Mouse (Mus musculus): Measurements from ENCODE around the gene Ubl3. TPM values are rescaled to one million over a fixed set of nuclear protein-coding genes. Genes with fewer than 3 reads are reported as not detected.

The Ubl3 gene
- polyA plus RNA-seq, 1 experiment from 2014 or later = 52.7 TPM

- DNase-seq (ENCODE audit: low spot score) = no peak
- no peaks in the 10 kb centered on the region for H3K27me3 ChIP-seq (ENCODE audit: low read depth, poor library complexity, severe bottlenecking)
- no peaks in the 10 kb centered on the region for H3K4me1 ChIP-seq
- H3K4me3 ChIP-seq = no peak overlapping the region
- no peaks in the 10 kb centered on the region for H3K9me3 ChIP-seq (replicated peaks)
- no peak overlapping the region for H3K27ac ChIP-seq (replicated peaks)
- 87% methylated on average over 7 of the region's 7 CpGs for WGBS
- peaks cover 59% of the 10 kb centered on the region for H3K36me3 ChIP-seq
Measured at GRCm38 (mm10) chr5:148509731-148510130, 42.9 kb downstream of the Ubl3 start.

GRCm38 (mm10) chr5:148508901-148509604 lies 43.5 kb downstream of the Ubl3 start:
- H3K4me3 ChIP-seq = no peak overlapping the region
- H3K27ac ChIP-seq (replicated peaks) = no peak overlapping the region
- H3K36me3 ChIP-seq = peaks cover 60% of the 10 kb centered on the region
- DNase-seq (ENCODE audit: low spot score) = no peak
- 91% methylated on average over 11 of the region's 11 CpGs for WGBS
- H3K27me3 ChIP-seq (ENCODE audit: low read depth, poor library complexity, severe bottlenecking) = no peaks in the 10 kb centered on the region
- no peaks in the 10 kb centered on the region for H3K9me3 ChIP-seq (replicated peaks)
- no peaks in the 10 kb centered on the region for H3K4me1 ChIP-seq

GRCm38 (mm10) chr5:148505381-148505780 lies 47.2 kb downstream of the Ubl3 start:
- Histone ChIP-seq H3K4me3 (no peak overlapping the region), H3K36me3 (peaks cover 50% of the 10 kb centered on the region), H3K27ac (replicated peaks) (no peak overlapping the region), H3K27me3 (ENCODE audit: low read depth, poor library complexity, severe bottlenecking) (no peaks in the 10 kb centered on the region), H3K9me3 (replicated peaks) (no peaks in the 10 kb centered on the region), H3K4me1 (no peaks in the 10 kb centered on the region)
- 94% methylated on average over 17 of the region's 17 CpGs for WGBS
- DNase-seq (ENCODE audit: low spot score) = no peak

GRCm38 (mm10) chr5:148502237-148502636 lies 50.4 kb downstream of the Ubl3 start:
- Histone ChIP-seq H3K27ac (replicated peaks) (no peak overlapping the region), H3K36me3 (peaks cover 25% of the 10 kb centered on the region), H3K27me3 (ENCODE audit: low read depth, poor library complexity, severe bottlenecking) (no peaks in the 10 kb centered on the region), H3K4me3 (no peak overlapping the region), H3K9me3 (replicated peaks) (no peaks in the 10 kb centered on the region; the same call in 1 of the 2 replicates), H3K4me1 (no peaks in the 10 kb centered on the region)
- no peak for DNase-seq (ENCODE audit: low spot score)
- WGBS = 95% methylated on average over 6 of the region's 6 CpGs

GRCm38 (mm10) chr5:148501228-148501957 lies 51.2 kb downstream of the Ubl3 start:
- H3K27me3 ChIP-seq (ENCODE audit: low read depth, poor library complexity, severe bottlenecking) = no peaks in the 10 kb centered on the region
- 93% methylated on average over 6 of the region's 6 CpGs for WGBS

GRCm38 (mm10) chr5:148500516-148500915 lies 52.1 kb downstream of the Ubl3 start:
- 93% methylated on average over 8 of the region's 8 CpGs for WGBS
- H3K27me3 ChIP-seq (ENCODE audit: low read depth, poor library complexity, severe bottlenecking) = no peaks in the 10 kb centered on the region
- H3K36me3 ChIP-seq = peaks cover 9% of the 10 kb centered on the region
- H3K4me3 ChIP-seq = no peak overlapping the region
- H3K9me3 ChIP-seq (replicated peaks) = no peaks in the 10 kb centered on the region; the same call in 1 of the 2 replicates
- no peaks in the 10 kb centered on the region for H3K4me1 ChIP-seq
- no peak overlapping the region for H3K27ac ChIP-seq (replicated peaks)
- no peak for DNase-seq (ENCODE audit: low spot score)

More at GRCm38 (mm10) chr5:148501228-148501957, 51.2 kb downstream of the Ubl3 start:
- no peak for DNase-seq (ENCODE audit: low spot score)
- no peak overlapping the region for H3K27ac ChIP-seq (replicated peaks)
- H3K4me1 ChIP-seq = no peaks in the 10 kb centered on the region
- H3K9me3 ChIP-seq (replicated peaks) = no peaks in the 10 kb centered on the region; the same call in 1 of the 2 replicates
- H3K36me3 ChIP-seq = peaks cover 17% of the 10 kb centered on the region
- H3K4me3 ChIP-seq = no peak overlapping the region

- Histone ChIP-seq H3K27ac (replicated peaks) (no peak overlapping the region), H3K4me3 (no peak overlapping the region), H3K9me3 (replicated peaks) (no peaks in the 10 kb centered on the region; the same call in 1 of the 2 replicates), H3K4me1 (no peaks in the 10 kb centered on the region), H3K36me3 (0 out of 2 replicates have a peak, but pooled peaks cover under 1% of the 10 kb centered on the region), H3K27me3 (ENCODE audit: low read depth, poor library complexity, severe bottlenecking) (no peaks in the 10 kb centered on the region)
- DNase-seq (ENCODE audit: low spot score) = no peak
- WGBS = 80% methylated on average over 5 of the region's 5 CpGs
Measured at GRCm38 (mm10) chr5:148499616-148500015, 53.0 kb downstream of the Ubl3 start.

- Histone ChIP-seq H3K27me3 (ENCODE audit: low read depth, poor library complexity, severe bottlenecking) (no peaks in the 10 kb centered on the region), H3K4me1 (no peaks in the 10 kb centered on the region), H3K9me3 (replicated peaks) (no peaks in the 10 kb centered on the region; the same call in 1 of the 2 replicates), H3K36me3 (no peaks in the 10 kb centered on the region), H3K27ac (replicated peaks) (no peak overlapping the region), H3K4me3 (no peak overlapping the region)
- DNase-seq (ENCODE audit: low spot score) = no peak
- WGBS = 92% methylated on average over 6 of the region's 6 CpGs
Measured at GRCm38 (mm10) chr5:148495991-148496390, 56.6 kb downstream of the Ubl3 start.

- H3K9me3 ChIP-seq (replicated peaks) = no peaks in the 10 kb centered on the region; the same call in 1 of the 2 replicates
- H3K27me3 ChIP-seq (ENCODE audit: low read depth, poor library complexity, severe bottlenecking) = no peaks in the 10 kb centered on the region
- 69% methylated on average over 10 of the region's 10 CpGs for WGBS
- no peak overlapping the region for H3K27ac ChIP-seq (replicated peaks)
- no peak for DNase-seq (ENCODE audit: low spot score)
- H3K4me1 ChIP-seq = no peaks in the 10 kb centered on the region
- no peak overlapping the region for H3K4me3 ChIP-seq
- no peaks in the 10 kb centered on the region for H3K36me3 ChIP-seq
Measured at GRCm38 (mm10) chr5:148495173-148495572, 57.4 kb downstream of the Ubl3 start.

- no peak overlapping the region for H3K27ac ChIP-seq (replicated peaks)
- H3K4me1 ChIP-seq = no peaks in the 10 kb centered on the region
- no peak for DNase-seq (ENCODE audit: low spot score)
- 94% methylated on average over 5 of the region's 5 CpGs for WGBS
- no peak overlapping the region for H3K4me3 ChIP-seq
- H3K36me3 ChIP-seq = no peaks in the 10 kb centered on the region
- no peaks in the 10 kb centered on the region for H3K27me3 ChIP-seq (ENCODE audit: low read depth, poor library complexity, severe bottlenecking)
- H3K9me3 ChIP-seq (replicated peaks) = no peaks in the 10 kb centered on the region; the same call in 1 of the 2 replicates
Measured at GRCm38 (mm10) chr5:148494249-148494648, 58.3 kb downstream of the Ubl3 start.

GRCm38 (mm10) chr5:148493025-148493424 lies 59.6 kb downstream of the Ubl3 start:
- WGBS = 96% methylated on average over 4 of the region's 4 CpGs
- no peak overlapping the region for H3K27ac ChIP-seq (replicated peaks)
- no peaks in the 10 kb centered on the region for H3K27me3 ChIP-seq (ENCODE audit: low read depth, poor library complexity, severe bottlenecking)
- H3K9me3 ChIP-seq (replicated peaks) = no peaks in the 10 kb centered on the region; the same call in 1 of the 2 replicates
- H3K4me1 ChIP-seq = no peaks in the 10 kb centered on the region
- H3K4me3 ChIP-seq = no peak overlapping the region
- H3K36me3 ChIP-seq = no peaks in the 10 kb centered on the region
- DNase-seq (ENCODE audit: low spot score) = no peak

- no peaks in the 10 kb centered on the region for H3K9me3 ChIP-seq (replicated peaks)
- 95% methylated on average over 3 of the region's 3 CpGs for WGBS
- H3K4me3 ChIP-seq = no peak overlapping the region
- no peaks in the 10 kb centered on the region for H3K4me1 ChIP-seq
- DNase-seq (ENCODE audit: low spot score) = no peak
- no peaks in the 10 kb centered on the region for H3K36me3 ChIP-seq
- no peak overlapping the region for H3K27ac ChIP-seq (replicated peaks)
- H3K27me3 ChIP-seq (ENCODE audit: low read depth, poor library complexity, severe bottlenecking) = no peaks in the 10 kb centered on the region
Measured at GRCm38 (mm10) chr5:148490391-148490790, 62.2 kb downstream of the Ubl3 start.

- 89% methylated on average over 10 of the region's 10 CpGs for WGBS
- no peak overlapping the region for H3K27ac ChIP-seq (replicated peaks)
- no peak overlapping the region for H3K4me3 ChIP-seq
Measured at GRCm38 (mm10) chr5:148489724-148490193, 62.8 kb downstream of the Ubl3 start.

More at GRCm38 (mm10) chr5:148489724-148490193, 62.8 kb downstream of the Ubl3 start:
- no peaks in the 10 kb centered on the region for H3K36me3 ChIP-seq
- no peak for DNase-seq (ENCODE audit: low spot score)
- no peaks in the 10 kb centered on the region for H3K27me3 ChIP-seq (ENCODE audit: low read depth, poor library complexity, severe bottlenecking)
- H3K9me3 ChIP-seq (replicated peaks) = no peaks in the 10 kb centered on the region
- H3K4me1 ChIP-seq = no peaks in the 10 kb centered on the region

All from midbrain, embryonic 10.5 days (tissue).